Mouse (Mus musculus): ENCODE data around the gene Tmcc1. TPM values are rescaled to one million over a fixed set of nuclear protein-coding genes. Genes with fewer than 3 reads are reported as not detected.
"Not testable (repeated sequence)": the region's sequence is repeated elsewhere in the genome, so short reads cannot be mapped to it uniquely, and the experiment has no call there.

The Tmcc1 gene
- total RNA-seq (2021) = 10 to 100 TPM; 32.7 to 35.9 TPM
- long read RNA-seq, experiment 1, full-length matches to known transcripts = 4 of 4 reads
- long read RNA-seq, experiment 1, partial matches to known transcripts = 0 of 4 reads
- long read RNA-seq, experiment 1, other reads (novel, unspliced or antisense) = 0 of 4 reads
- long read RNA-seq, experiment 2, full-length matches to known transcripts = 2 of 4 reads
- long read RNA-seq, experiment 2, partial matches to known transcripts = 1 of 4 reads
- long read RNA-seq, experiment 2, other reads (novel, unspliced or antisense) = 1 of 4 reads

DNA sequence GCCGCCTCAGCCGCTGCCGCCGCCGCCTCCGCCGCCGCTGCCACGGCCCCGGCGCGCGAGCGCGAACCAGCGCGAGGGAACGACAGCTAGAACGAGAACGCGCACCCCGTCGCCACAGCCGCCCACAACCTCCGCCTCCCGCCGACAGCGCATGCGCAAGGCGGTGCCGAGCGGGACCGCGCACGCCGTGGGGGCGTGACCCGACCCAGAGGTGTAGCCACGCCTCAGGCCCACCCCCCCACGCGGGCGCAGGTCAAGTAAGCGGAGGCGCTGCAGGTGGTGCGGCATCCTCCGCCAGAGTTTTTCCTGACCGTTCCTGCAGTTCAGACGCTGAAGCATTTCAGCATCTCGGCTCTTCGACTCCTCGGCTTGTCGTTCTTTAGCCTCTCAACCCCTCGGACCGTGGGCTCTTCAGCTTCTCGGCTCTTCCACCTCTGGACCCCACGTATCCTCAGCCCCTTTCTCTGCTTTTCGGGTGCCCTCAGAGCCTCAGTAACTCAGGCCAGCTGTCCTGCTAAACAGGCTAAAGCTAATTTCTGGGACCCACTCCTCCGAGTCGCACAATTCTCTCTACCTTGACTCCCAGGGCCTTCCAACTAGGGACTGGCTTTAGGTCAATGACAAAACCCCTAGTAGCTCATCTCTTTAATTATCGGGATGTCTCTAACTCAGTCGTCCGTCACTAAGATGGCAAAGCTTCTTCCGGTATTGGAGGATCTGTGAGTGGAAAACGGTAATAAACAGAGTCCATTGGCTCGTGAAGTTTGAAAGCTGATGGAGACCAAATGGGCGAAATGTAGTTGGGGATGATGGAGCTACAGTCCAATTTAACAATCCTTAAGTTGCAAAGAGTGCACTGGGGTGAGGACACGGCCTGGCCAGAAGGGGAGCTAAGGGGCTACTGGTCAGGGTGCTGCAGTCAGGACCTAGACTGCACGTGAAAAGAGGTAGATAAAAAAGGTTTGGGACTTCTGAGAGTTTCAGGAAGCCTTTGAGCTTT is at the start of gene Tmcc1:
Gene Tmcc1, minus strand, starts transcription at position 93 of the 1,000 bp plus-strand sequence.
- peak; percentile 99 for DNase-seq

DNA sequence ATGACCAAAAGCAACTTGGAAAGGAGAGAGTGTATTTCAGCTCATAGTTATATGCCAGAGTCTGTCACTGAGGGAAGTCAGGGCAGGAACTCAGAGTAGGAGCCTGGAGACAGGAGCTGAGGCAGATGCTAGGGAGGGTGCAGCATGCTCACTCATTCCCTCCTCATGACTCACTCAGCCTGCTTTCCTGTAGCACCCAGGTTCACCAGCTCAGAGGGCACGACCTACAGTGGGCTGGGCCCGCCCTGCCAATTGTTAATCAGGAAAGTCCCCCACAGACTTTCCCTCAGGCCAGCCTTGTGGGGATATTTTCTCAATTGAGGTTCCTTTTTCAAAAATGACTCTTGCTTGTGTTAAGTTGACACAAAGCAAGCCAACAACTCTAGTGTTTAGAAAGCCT is 47.1 kb upstream of the Tmcc1 start:
- no peak for DNase-seq

DNA sequence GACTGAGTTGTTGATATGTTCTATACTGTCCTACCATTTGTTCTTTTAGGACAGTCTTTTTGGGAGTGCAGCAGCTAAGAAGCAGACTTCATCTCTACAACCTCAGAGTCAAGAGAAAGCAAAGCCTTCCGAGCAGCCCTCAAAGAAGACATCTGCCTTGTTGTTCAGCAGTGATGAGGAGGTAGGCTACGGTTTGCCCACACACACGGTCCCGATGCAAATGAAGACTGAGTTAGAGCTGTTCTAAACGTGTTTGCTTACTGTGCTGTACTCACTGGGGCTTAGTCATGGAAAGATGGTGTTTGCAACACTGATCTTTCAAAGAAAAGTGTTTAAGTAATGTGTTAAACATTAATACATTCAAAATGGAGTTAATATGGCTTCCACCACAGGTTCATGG is 44.8 kb upstream of the Tmcc1 start:
- no peak for DNase-seq

DNA sequence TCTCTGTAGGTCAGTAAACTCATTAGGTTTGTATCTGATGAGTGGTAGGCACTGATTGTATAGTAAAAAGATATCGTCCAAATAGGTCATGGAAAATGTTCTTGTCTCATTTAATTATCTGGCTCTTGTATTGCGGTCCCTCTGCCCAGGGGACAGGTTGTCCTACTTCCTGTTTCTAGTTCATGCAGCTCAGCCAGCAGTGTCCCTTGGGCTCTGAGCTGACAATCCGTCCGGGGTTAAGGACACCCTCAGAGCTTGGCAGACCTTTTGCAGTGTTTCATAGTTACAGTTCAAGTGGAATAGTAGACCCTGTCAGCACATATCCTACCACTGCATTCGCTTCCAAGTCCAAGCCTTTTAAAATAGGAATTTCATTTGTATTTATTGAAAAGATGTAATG is 42.0 kb upstream of the Tmcc1 start:
- DNase-seq = peak; percentile 29 to 55

DNA sequence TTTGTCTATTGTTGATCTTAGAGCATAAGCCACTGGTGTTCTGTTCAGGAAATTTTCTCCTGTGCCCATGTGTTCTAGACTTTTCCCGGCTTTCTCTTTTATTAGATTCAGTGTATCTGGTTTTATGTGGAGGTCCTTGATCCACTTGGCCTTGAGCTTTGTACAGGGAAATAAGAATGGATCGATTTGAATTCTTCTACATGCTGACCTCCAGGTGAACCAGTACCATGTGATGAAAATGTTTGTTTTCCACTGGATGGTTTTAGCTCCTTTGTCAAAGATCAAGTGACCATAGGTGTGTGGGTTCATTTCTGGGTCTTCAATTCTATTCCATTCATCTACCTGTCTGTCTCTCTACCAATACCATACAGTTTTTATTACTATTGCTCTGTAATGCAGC is 41.5 kb upstream of the Tmcc1 start:
- DNase-seq = not testable (repeated sequence)

DNA sequence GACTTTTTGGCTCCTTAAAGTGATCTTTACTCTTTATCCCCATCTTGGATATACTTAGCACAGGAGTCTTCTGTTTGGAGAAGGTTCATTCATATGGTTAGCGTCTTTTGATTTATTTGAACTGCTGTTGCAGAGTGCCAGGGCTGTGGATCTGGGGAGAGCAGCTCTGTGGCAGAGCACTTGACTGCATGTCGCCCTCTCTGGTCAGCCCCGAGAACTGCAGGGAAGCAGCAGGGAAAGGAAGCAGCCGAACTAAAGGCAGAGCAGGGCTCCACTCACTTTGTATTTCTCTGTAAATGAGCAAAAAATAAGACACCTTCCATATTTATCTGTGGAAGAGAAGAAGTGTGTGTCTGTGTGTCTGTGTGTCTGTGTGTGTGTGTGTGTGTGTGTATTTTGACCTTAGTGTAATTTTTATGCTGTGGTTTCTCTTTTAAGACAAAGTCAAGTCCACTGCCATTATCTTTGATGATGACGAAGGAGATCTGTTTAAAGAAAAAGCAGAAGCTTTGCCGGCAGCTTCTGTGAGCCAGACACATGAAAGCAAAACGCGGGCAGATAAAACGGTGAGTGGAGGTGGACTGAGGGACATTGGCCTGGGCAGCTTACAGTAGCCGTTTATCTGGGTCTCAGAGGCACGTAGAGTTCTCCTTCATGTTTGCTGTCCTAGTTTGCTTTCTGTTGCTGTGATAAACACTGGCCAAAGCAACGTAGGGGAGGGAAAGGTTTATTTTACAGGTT is 35.7 kb upstream of the Tmcc1 start:
- DNase-seq = peak; percentile 77 to 85

DNA sequence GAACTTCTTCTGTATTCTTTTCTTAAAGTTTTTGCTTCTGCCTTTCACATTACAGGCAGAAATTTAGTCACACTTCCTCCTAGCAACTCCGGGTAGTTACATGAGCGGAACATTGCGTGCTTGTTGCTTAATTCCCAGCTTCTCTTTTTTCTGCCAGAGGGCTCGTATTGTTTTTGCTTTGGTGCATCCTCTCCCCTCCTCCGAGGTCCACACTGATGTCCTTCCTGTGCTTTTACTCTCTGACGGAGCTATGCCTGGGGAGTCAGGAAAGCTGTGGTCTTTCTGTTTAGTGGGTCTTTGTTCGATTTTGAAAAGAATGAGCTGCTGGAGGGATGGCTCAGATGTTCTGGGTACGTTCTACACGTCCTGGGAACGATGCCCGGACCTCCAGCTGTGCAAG is 34.5 kb upstream of the Tmcc1 start:
- DNase-seq = peak; percentile 59 to 78

DNA sequence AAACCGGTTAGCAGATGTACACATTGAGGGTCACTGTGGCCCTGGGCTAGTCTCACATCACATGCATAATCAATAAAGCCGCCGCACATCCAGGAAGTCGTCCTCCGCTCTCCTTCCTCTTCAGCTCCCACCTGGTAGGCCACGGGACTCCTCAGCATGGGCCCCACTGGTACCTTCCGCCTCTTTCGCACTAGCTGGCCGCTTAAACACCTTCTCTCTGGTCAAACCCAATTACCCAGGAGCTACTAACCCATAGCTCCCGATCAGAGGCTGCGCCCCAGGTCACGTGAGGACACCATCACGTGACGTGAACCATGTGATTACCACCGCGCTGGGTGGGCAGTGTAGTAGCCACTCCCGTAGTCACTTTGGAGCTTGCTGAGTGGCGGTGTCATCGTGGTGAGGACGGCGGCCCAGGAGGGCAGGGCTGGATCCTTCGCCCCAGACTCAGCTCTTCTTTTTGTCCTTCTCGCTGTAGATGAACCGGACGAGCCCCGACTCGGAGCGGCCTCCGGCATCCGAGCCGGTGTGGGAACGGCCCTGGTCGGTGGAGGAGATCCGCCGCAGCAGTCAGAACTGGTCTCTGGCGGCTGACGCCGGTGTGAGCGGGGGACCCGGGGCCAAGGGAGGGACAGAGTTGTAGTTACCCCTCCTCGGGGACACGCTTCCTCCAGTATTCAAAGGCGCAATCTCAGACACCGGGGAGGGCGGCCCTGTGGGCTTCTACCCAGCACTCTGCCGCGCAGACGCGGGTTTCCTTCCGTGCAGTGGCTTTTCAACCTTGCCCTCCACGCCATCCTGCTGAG is 14.6 kb upstream of the Tmcc1 start, which contains the start of gene Washc2:
Gene Washc2, plus strand, starts transcription at position 310 of the 806 bp plus-strand sequence.
- peak; percentile 96 to 97 for DNase-seq

DNA sequence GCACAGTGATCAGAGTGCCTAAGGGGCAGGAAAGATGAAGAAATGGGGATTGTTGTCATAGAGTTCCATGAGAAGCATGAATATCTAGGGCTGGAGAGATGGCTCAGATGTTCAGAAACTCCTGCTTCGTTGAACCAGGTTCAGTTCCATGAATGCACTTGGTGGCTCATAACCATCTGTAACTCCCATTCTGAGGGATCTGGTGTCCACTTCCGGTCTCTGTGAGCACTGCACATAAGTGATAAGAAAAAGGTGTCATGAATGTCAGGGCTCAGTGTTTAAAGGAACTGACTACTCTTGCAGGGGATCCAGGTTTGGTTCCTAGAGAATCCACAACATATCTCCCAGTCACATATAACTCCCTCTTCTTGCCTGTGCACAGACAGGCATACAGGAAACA is 6.4 kb upstream of the Tmcc1 start:
- no peak for DNase-seq

DNA sequence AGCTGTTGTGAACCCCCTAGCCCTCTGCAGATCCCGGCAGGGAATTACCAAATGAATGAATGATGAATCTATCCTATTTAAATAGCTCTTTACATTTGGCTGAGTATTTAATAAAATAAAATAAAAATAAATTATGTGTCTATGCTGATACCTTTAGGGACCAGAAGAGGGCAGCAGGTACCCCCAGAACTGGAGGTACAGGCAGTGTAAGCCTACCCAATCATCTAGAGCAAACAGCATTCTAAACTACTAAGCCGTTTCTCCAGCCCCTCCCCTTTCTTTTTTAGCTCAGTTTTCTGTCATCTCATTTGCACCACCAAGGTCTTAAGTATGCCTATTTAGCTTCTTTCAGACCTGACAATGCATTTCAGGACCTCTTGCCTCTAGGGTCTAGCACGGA is 4.9 kb upstream of the Tmcc1 start:
- no peak for DNase-seq

DNA sequence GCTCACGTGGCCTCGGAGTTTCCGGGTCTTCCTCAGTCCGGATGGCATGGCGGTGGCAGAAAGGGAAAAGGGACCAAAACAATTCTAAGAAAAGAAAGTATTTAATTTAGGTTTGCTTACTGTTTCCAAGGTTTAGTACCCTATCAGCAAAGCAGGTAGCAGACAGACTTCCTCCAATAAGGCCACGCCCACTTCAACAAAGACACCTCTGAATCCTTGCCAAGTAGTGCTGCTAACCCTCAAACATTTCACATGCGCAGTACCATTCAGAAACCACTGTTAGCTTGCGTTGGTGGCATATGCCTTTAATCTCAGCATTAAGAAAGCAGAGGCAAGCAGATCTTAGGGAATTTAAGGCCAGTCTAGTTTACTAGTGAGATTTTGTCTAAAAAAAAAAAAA is 2.5 kb upstream of the Tmcc1 start:
- DNase-seq = no peak

DNA sequence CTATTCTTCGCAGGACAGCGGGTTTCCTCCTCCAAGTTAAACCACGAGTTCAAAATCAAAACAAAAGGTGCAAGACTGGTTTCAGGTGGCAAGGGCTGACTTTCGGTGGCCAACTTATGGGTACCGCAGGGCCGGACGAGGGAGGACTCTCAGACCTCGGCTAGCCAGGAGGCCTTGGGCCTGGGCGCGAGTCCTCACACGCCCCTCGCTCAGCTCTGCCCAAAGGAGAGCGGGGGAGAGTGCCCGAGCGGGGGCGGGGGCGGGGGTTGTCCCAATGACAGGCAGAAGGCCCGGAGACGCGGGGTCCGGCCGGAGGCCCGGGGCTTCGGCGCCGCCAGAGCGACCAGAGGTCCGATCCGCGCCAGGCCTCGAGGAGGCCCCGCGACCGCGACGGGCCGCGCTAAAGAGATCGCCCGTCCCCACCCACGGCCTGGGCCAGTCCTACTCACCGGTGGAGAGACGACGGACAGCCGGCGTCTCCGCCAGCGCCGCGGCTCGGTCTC is 426 bp downstream of the Tmcc1 start:
- DNase-seq = peak in 1 of 2 experiments; percentile 72

DNA sequence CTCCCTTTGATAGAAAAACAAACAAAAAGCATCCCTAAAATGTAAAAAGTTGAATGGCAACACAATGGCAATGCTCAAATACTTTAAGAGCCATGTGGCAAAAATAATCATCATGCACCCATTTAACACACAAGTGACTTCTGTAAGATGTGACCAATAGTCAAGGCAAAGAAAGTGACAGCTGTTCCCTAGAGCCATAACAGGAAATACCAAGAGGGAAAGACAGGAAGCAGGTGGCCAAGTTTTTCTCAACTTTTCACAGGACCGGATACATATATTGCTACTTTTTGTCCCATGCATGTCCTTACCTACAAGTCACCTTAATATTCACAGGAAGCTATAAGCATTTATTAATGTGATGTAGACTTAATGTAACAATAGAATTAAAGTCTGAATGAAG is 3.9 kb downstream of the Tmcc1 start:
- peak in 1 of 2 experiments; percentile 34 for DNase-seq

DNA sequence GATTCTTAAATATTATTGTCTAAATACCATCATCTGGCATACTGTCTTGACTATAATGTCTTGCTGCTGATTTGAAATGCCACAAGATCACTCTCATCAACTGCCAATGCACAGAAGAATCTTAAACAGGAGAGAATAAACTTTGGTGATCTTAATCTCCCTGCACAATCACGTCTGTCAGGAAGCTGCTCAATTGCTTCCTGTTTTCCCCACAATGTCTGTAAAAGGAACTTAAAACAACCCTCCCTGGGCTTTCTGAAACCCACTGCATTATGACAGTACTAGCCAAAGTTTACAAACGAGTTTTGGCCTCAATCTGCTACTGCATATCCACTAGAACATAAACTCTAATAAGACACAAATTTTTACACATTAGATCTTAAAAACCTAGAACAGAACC is 6.8 kb downstream of the Tmcc1 start:
- DNase-seq = no peak

DNA sequence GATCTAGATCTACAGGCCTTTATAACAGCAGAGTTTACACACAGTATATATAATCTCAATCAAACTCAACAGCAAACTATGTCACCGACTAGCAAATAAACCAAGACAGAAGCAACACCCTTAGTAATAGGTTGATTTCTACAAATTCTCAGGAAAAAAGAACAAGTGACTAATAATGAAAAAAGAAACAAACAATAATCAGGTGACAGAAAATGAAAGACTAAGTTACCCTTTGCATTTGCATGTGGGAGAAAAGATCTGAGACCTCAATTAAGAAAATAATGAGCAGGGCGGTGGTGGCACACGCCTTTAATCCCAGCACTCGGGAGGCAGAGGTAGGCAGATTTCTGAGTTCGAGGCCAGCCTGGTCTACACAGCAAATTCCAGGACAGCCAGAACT is 9.8 kb downstream of the Tmcc1 start:
- no peak for DNase-seq

DNA sequence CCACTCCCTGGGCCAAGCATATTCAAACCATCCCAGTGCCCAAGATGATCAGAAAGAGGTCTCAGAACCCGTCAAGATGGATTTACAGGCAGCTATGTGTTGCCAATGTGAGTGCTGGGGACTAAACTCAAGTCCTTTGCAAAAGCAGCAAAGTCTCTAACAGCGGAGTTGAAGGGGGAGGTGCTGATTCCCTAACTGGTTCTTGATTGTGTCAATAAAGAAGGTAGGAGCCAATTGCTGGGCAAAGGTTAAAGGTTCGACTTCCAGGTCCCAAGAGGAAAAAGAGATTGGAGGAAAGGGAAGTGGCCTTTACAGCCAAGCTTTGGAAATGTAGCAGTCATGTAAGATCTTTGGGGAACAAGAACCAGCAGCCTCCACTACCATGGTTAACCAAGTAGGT is 12.6 kb downstream of the Tmcc1 start:
- DNase-seq = no peak

DNA sequence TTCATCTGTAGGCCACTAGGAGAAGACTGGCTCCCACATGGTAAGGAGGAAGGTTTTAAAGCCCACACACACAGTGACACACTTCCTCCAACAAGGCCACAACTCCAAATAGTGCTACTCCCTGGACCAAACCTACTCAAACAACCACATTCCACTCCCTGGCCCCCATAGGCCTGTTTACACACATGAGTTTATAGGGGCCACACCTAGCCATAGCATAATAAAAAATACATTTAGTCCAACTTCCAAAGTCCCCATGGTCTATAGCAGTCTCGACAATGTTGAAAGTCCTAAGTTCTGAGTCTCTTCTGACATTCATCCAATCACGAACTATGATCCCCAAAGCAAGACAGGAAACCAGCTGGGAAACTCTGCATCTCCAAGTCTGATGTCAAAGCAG is 14.9 kb downstream of the Tmcc1 start:
- no peak for DNase-seq

DNA sequence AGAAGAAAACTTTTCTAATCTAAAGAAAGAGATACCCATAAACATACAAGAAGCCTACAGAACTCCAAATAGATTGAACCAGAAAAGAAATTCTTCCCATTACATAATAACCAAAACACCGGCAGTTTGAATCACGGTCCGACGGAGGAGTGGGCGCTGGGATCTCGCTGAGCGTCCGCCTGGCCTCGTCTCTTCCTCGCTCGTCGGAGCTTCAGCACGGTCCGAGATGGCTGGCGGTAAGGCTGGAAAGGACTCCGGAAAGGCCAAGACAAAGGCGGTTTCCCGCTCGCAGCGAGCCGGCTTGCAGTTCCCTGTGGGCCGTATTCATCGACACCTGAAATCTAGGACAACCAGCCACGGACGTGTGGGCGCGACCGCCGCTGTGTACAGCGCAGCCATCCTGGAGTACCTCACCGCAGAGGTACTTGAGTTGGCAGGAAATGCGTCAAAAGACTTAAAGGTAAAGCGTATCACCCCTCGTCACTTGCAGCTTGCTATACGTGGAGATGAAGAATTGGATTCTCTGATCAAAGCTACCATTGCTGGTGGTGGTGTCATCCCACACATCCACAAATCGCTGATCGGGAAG is 19.7 kb downstream of the Tmcc1 start:
- not testable (repeated sequence) for DNase-seq

DNA sequence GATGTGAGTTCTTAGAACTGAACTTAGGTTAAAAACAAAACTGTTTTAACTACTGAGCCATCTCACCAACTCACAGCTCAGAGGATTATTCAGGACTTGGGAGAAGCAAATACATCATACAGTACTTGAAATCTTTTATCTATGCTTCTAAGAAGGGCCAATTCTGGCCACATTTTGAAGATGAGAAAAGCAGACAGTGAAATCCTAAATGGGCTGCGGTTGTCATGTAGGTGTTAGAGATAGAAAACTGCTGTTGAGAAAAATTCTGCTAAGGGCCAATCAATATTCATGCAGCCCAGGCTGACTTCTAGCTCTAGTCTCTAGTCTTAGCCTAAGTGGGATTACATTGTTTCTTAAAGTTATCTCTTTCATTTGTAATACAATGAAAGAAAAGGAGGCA is 26.9 kb downstream of the Tmcc1 start:
- no peak for DNase-seq

DNA sequence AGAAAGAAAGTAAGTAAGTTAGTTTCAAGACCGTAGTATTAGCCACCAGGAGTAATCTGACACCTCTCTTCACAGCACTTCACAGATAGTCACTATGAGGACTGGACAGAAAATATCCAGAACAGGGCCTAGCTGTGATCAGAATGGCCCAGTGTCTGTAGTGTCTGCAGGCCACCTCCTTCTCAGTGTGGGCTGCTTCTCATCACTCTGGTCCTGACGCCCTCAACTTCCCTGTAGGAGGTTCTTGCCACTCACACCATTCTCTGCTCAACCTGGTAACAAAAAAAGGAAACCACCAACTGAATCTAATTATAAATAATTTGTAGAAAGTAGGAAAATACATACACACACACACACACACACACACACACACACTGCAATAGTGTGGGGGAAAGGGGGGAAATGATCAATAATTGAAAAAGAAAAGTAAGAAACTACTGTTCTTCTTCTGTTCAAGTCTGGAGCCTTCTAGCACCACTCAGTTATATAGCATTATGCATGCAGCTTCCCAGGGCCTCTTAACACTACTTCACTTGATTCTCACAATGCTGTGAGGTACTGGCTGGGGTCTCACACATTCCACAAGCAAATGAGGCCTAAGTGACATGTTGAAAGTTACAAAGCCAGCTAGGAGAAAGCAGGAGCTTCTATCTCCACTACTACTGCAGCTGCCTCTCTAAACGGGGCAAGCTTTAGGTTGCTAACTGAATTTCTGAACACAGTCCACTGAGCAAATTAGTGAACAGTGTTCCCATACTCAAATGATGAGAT is 38.2 kb downstream of the Tmcc1 start:
- no peak for DNase-seq

Measured in heart, adult 18-20 months (tissue).